Mouse (Mus musculus): Measurements from ENCODE around the gene Timd2.

DNA sequence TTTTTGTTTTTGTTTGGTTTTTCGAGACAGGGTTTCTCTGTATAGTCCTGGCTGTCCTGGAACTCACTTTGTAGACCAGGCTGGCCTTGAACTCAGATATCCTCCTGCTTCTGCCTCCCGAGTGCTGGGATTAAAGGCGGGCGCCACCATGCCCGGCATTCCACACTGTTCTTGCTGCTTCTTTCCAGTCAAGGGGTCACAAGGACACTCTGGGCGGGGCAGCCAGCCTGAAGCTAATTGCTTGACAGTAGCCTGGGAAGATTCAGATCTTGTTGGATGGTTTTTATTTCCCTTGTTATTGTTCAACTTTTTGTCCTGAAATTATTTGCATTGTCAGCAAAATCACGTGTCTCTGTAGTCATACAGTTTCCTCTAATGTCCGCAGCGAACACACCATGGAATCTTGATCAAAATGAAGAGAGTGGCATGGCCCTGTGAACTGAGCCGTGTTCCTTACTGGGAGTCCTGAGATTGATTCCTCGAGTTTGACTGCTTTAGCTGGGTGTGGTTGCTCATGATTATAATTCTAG is 24.7 kb upstream of the Timd2 start:
- no peak for TF ChIP-seq POLR2AphosphoS5 (IDR thresholded peaks at IDR 0.05; ENCODE audit: insufficient replicate concordance, low read depth, low read length)
- no peak for TF ChIP-seq CTCF (IDR thresholded peaks at IDR 0.05; ENCODE audit: low read depth, low read length)
- TF ChIP-seq GATA1 (IDR thresholded peaks at IDR 0.05; ENCODE audit: borderline replicate concordance, low read length), result no peak
- TF ChIP-seq TAL1 (conservative IDR thresholded peaks at IDR 0.05; ENCODE audit: low read depth, low read length), result no peak
- TF ChIP-seq GATA2 (IDR thresholded peaks at IDR 0.05; ENCODE audit: borderline replicate concordance, low read depth, low read length), result no peak
